Mouse (Mus musculus) thymus, postnatal 14 days (tissue): Measurements from ENCODE around the gene Mlph.

ENCODE experiments used
- DNase-seq: peaks from one replicate; pipeline ENCODE4 v3.0.0; 2021

Gene Mlph

DNA sequence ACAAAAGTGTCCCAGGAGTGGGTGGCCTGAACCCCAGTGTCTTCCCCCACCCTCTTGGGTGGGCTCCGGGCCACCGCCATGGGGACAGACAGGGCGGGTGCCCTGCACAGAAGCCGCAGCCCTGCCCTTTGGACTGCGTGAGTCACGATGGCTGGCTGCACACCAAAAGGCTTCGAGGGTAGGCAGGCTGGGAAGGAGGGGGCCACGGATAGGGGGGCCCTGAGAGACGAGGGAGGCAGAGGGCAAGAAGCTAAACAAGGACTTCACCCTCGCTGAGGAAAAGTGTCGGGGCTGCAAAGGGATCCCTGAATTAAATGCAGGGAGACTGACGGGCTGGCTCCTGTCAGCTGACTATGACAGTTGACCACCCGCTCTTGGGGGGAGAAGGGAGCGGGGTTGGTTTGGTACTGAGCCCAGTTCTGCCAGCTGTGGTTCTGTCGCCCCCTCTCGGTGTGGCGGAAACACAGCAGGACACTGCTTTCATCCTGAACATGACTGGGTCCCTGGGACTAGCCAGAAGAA lies 5.2 kb upstream of the Mlph start:
- no peak for DNase-seq

DNA sequence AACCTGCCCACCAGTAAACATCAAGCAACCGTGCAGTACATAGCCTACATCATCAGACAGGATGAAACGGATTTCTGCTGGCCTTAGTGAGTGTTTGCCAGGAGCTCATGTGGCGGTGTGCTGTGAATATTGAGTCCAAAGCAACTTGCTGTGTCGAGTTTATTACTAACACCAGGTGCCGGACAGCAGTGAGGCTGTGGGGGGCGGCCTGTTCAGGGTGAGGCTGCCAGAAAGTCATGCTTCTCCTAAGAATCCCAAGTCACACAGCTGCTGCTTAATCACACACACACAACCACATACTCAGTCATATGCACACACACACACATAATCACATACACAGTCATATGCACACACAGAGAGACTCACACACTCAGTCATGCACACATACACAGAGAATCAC lies 1.7 kb upstream of the Mlph start:
- no peak for DNase-seq

GRCm38 (mm10) chr1:90917509-90917908 lies 2.6 kb downstream of the Mlph start:
- DNase-seq, result no peak

DNA sequence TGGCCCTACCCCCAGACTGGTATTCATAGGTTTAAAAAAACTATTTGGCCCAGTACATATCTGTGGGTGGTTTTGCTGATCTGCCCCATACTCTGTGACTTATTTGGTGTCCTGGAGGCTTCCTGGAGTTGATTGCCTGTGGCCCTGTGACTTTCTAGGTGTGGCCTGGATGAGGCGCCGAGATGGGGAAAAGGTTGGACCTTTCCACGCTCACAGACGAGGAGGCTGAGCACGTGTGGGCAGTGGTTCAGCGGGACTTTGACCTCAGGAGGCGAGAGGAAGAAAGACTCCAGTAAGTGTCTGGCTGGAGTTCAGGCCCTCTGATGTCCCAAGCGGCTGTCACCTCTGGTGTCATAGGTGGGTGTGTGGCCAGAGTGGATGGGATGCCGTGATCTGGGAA lies 6.8 kb downstream of the Mlph start:
- DNase-seq, result no peak

DNA sequence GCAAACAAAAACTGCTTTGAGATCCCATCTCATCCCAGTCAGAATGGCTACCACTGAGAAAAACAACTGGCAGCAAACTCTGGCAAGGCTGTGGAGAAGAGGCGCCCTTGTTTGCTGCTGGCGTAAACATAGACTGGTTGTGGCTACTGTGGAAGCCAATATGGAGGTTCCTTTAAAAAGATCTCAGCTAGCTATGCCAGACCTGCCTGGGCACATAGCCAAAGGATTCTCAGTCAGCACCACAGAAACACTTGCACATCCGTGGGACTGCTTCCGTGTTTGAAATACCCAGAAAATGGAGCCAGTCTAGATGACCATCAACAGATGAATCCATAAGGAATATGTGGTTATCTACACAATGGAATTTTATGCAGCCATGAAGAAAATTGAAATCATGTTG lies 11.1 kb downstream of the Mlph start:
- DNase-seq, result no peak

DNA sequence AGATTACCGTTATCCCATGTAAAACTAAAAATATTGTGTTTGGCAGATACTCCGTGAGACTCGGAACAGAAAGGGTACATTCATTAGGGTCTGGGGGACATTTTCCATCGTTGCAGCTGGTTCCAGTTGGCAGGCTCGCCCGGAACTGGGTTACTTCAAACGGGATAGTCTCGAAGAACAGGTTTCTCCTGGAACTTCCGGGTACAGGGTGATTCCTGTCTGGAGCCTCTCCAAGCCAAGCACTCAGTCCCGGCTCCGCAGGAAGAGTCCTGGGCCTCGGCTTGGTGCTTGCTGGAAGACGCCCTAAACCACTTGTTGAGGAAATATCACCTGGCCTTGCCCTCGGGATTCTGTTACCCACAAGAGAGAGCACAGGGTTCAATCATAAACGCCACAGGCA lies 12.4 kb downstream of the Mlph start:
- DNase-seq, result no peak

DNA sequence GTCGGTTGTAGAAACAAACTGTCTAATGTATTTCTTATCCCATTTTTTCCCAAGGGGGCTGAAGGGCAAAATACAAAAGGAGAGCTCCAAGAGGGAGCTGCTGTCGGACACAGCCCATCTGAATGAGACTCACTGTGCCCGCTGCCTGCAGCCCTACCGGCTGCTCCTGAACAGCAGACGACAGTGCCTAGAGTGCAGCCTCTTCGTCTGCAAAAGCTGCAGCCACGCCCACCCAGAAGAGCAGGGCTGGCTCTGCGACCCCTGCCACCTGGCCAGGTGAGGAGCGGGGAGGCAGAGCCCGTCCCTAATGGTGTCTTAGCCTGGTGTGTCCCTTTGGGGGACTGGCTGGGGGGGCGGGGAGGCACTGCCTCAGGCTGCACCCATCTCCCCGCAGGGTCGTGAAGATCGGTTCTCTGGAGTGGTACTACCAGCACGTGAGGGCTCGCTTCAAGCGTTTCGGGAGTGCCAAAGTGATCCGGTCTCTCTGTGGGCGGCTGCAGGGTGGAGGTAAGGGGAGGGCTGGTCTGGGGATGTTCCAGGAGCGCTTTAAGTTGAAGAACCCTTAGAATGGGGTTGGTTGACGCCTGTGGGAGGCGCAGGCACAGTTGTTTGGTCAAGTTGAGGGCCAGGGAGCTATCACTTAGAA lies 13.2 kb downstream of the Mlph start:
- DNase-seq, result no peak

- DNase-seq, result peak; percentile 73
Observed at GRCm38 (mm10) chr1:90928575-90928934, 13.7 kb downstream of the Mlph start.

- DNase-seq, result no peak
Observed at GRCm38 (mm10) chr1:90933001-90933400, 18.1 kb downstream of the Mlph start.

DNA sequence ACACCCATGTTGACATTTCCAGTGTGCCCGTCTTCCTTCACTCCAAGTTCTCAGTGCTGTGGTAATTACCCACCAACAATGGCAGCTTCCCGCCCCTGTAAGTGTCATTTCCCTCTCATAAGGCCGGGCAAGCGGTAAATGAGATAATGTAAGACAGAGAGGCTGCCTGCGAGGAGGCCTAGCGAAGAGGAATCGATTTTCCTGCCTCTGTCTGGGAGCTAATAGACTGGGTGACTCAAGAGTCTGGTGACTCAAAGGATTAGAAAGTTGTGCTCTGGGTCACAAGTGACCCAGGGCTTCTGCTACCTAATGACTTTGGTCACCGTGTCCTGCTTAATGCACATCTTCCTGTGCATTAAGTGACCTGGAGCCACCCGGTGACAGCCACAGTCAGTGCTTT lies 22.1 kb downstream of the Mlph start:
- no peak for DNase-seq

DNA sequence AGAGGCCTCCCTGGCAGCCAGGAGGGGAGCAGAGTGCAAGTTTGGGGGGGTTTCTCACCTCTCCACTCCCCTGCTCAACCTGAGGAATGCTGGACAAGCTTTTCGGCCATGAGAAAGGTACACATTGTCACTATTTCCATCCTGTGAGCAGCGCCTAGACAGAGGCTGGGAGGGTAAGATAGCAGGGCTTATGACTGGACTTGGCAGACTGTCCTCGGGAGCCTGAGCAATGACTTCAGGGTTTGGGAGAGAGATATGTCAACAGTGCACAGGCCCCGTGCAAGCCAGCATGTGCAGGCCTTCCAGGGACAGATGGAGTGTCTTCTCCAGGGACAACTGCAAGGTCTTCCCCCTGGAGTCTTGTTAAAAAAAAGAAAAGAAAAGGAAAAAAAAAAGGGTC lies 25.1 kb downstream of the Mlph start:
- no peak for DNase-seq

DNA sequence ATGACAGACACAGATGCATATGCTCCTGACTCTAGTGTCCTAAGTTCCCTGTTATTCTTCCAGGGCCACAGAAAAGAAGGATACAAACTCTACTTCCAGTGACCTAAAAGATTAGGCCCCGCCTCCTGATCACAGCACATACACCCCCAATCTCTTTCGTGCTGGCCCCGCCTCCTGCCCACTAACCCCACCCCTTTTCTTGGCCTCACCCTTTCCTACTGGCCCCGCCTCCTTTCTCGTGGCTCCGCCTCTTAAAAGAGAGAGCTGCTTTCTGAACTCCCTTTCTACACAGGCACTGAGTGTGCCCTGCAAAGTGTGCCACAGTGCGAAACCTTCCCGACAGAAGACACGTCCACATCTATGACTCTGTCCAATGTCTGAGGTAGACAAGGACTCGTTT lies 30.3 kb downstream of the Mlph start:
- DNase-seq, result peak; percentile 24

DNA sequence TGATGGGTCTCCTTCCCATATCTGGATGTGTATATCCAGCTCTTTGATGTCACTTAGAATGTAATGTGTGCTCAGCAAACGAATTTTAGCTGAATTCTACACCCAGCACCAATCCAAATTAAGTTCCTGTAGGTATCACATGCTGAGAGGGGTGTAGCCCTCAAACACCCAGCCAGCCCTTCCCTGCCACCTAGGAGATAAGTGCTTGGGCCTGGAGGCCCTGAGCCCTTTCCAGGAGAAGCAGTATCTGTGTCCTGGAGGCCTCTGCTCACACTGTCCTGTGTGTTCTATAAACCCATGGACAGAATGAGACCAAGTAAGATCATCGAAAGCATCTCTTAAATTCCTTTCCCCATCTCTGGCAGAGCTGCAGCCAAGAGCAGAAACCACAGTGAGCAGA lies 32.4 kb downstream of the Mlph start:
- no peak for DNase-seq

- no peak for DNase-seq
Observed at GRCm38 (mm10) chr1:90949309-90949708, 34.4 kb downstream of the Mlph start.

GRCm38 (mm10) chr1:90951670-90952069 lies 36.8 kb downstream of the Mlph start:
- no peak for DNase-seq

GRCm38 (mm10) chr1:90952808-90953207 lies 37.9 kb downstream of the Mlph start, which contains the start of gene Prlh:
Gene Prlh (plus strand): TSS chr1:90953108.
- DNase-seq, result no peak

- DNase-seq, result no peak
Observed at GRCm38 (mm10) chr1:90953688-90954087, 38.8 kb downstream of the Mlph start.

- DNase-seq, result peak; percentile 70
Observed at GRCm38 (mm10) chr1:90956245-90957096, 41.6 kb downstream of the Mlph start.

DNA sequence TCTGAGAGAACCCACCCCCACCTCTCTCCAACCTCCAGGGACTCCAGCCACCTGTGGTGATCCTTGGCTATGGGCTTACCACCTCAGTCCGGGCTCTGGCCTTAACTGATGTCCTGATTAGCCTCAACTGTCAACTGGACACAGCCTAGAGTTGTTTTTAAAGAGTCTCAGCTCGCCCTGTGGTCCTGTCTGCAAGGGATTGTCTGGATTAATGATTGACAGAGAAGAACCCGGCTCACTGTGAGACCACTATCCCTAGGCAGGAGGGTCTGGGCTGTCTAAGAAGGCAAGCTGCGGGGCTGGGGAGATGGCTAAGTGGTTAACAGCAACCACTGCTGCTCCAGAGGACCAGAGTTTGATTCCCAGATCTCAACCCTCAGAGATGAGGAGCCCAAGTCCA lies 47.6 kb downstream of the Mlph start:
- DNase-seq, result no peak

- DNase-seq, result no peak
Observed at GRCm38 (mm10) chr1:90962994-90963393, 48.1 kb downstream of the Mlph start.

DNA sequence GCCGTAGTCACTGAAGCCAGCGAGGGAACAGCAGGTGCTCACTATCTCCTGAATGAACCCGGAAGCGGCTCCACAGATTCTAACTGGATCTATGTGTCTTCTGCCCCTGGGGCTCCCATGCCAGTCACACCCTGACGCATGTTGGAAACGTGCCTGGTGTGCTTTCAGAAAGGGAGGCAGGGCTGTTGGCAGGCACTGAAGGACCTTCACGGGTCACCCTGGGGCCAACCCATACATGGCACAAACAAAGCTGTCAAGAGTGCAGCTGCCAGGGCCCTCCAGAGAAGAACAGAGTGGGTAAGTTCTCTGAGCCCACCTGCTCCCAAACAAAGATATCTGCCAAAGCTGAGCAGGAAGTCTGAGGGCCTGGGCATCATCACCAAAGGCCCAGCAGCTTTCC lies 52.7 kb downstream of the Mlph start:
- no peak for DNase-seq

DNA sequence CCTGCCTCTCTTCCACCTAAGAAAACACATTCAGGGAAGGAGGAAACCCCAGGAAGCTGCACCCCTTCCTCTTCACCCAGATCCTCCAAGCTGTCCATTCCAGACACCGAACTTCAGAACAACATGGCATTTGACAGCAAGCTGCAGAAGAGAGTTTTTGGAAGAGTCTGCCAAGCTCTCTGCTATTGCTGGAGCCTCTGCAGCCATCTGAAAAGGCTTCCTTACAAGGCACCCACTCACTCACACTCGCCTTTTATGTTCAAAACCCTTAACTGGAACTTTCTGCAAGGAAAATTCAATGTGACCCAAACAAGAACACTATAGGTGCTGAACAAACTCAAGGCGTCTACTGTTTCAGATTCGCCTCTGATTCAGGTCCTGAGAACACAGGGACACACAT lies 53.8 kb downstream of the Mlph start:
- no peak for DNase-seq

- no peak for DNase-seq
Observed at GRCm38 (mm10) chr1:90969347-90969784, 54.5 kb downstream of the Mlph start, which contains the start of gene Rab17. Gene Rab17 (minus strand): TSS chr1:90969661.

- DNase-seq, result no peak
Observed at GRCm38 (mm10) chr1:90969881-90970390, 55.1 kb downstream of the Mlph start.
